Mouse (Mus musculus) hindbrain, postnatal 0 days (tissue): Measurements from ENCODE around the gene Astl. TPM values are rescaled to one million over a fixed set of nuclear protein-coding genes. Genes with fewer than 3 reads are reported as not detected.

Experiments used
- ATAC-seq: fragments of 200-750 bp; cut with Nextera tagmentation; 2 replicates; pipeline ENCODE4 v1.8.0; 2017; ENCODE audit warnings: mild to moderate bottlenecking, moderate TSS enrichment, moderate library complexity
- DNase-seq: peaks from one replicate; pipeline ENCODE4 v3.0.0-alpha.2; 2015; ENCODE audit warnings: low spot score
- H3K27ac ChIP-seq: fragments of 300-500 bp; sonication (generic); 2 replicates; pipeline ENCODE4 v1.5.1; 2014; ENCODE audit warnings: mild to moderate bottlenecking
- H3K27me3 ChIP-seq: fragments of 300-500 bp; sonication (generic); 2 replicates; pipeline ENCODE4 v1.6.1; 2014; ENCODE audit warnings: low read length, mixed read lengths; ENCODE audit not compliant: insufficient read depth
- H3K36me3 ChIP-seq: fragments of 300-500 bp; sonication (generic); 2 replicates; pipeline ENCODE4 v1.6.1; 2014; ENCODE audit warnings: low read length, mixed read lengths; ENCODE audit not compliant: insufficient read depth
- H3K4me1 ChIP-seq: fragments of 300-500 bp; sonication (generic); 2 replicates; pipeline ENCODE4 v1.6.1; 2014; ENCODE audit warnings: antibody characterized with exemption, low read length, mixed read lengths; ENCODE audit not compliant: insufficient read depth
- H3K4me2 ChIP-seq: fragments of 300-500 bp; sonication (generic); 2 replicates; pipeline ENCODE4 v1.6.1; 2014; ENCODE audit warnings: low read depth, mild to moderate bottlenecking, low read length, moderate library complexity, mixed read lengths
- H3K4me3 ChIP-seq: fragments of 300-500 bp; sonication (generic); 2 replicates; pipeline ENCODE4 v1.5.1; 2014; ENCODE audit warnings: low read length
- H3K9ac ChIP-seq: fragments of 300-500 bp; sonication (generic); replicated peaks from 2 replicates; pipeline ENCODE4 v1.6.1; 2014; ENCODE audit warnings: mild to moderate bottlenecking, low read length, moderate library complexity, mixed read lengths
- H3K9me3 ChIP-seq: fragments of 300-500 bp; sonication (generic); 2 replicates; pipeline ENCODE4 v1.6.1; 2016; ENCODE audit warnings: low read length, mixed read lengths
- CTCF ChIP-seq: IDR thresholded peaks from 2 replicates; pipeline ENCODE4 v1.5.1; 2016; ENCODE audit warnings: antibody characterized with exemption, control low read depth, low read depth
- WGBS: fragments of 180-500 bp; shearing (Covaris S2); extraction: QIAGEN DNeasy Blood & Tissue Kit; methylation state at CpG from one replicate; pipeline ENCODE4 v1.1.7; 2014; 5-methylcytosine and 5-hydroxymethylcytosine counted together
- polyA plus RNA-seq: library from polyadenylated mRNA; unstranded; fragments of >200 nt; fragmentation: Nextera tagmentation; extraction: Ambion mirVana; gene quantifications from 2 replicates; pipeline ENCODE4 v1.2.1, GENCODE M21; 2015
- total RNA-seq: library from RNA; depleted of rRNA; stranded (reverse); fragments of >200 nt; gene quantifications from 2 replicates; pipeline ENCODE4 v1.2.3, GENCODE M21; 2014

Gene Astl
- total and polyA plus RNA-seq, 2 experiments from 2014 or later: not detected

DNA sequence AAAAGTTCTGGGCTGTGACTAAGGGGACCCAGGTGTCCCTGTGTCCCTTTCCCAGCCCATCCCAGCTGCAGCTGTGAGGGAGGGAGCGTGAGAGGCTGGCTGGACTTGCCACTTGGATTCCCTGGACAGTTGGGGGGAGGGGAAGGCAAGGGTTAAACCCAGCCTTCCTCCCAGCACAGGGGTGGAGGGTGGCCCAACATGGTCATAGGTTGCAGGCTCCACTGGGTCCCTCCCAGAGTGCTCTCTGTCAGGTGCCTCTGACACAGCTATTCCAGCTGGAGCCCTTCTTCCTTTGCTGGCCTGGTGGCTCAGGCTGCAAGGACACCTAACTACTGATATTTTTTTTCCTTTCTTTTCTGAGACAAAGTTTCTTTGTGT lies 33.0 kb downstream of the Astl start:
- TF ChIP-seq CTCF: no peak
- 82% methylated on average over 1 of the region's 1 CpGs for WGBS

DNA sequence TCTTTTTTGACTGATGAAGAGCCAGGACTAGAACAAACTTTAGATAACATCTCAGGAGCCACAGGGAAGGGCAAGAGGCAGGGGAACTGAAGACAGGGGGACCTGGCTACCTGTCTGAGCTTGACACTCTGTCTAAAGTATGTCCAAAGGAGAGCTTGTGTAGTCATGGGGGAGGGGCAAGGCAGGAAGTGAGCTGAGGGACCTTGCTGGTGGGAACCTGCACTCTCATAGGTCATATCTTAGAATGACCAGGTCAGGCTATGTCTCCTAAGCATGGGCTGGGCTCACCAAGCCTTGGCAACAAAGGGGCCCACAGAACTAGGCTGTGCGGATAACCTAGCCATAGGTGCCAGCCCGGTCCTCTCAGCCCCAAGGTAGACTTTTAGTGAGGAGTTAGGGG lies 33.6 kb downstream of the Astl start:
- WGBS: 96% methylated on average over 2 of the region's 2 CpGs
- H3K9ac ChIP-seq: no peak overlapping the region
- H3K4me2 ChIP-seq: no peak overlapping the region
- H3K4me3 ChIP-seq: no peak overlapping the region
- no peak overlapping the region for H3K27ac ChIP-seq
- H3K36me3 ChIP-seq: no peaks in the 10 kb centered on the region
- no peak for TF ChIP-seq CTCF
- DNase-seq: no peak
- no peak for ATAC-seq
- no peaks in the 10 kb centered on the region for H3K9me3 ChIP-seq
- no peaks in the 10 kb centered on the region for H3K27me3 ChIP-seq
- H3K4me1 ChIP-seq: peaks cover 6% of the 10 kb centered on the region; the same call in 1 of the 2 replicates

More for the DNA sequence above, 33.0 kb downstream of the Astl start:
- no peak for DNase-seq
- Histone ChIP-seq H3K27ac (no peak overlapping the region), H3K9ac (no peak overlapping the region), H3K4me3 (no peak overlapping the region), H3K9me3 (no peaks in the 10 kb centered on the region), H3K27me3 (0 out of 2 replicates have a peak, but pooled peaks cover 2% of the 10 kb centered on the region), H3K36me3 (no peaks in the 10 kb centered on the region), H3K4me1 (peaks cover 6% of the 10 kb centered on the region; the same call in 1 of the 2 replicates), H3K4me2 (no peak overlapping the region)
- ATAC-seq: no peak

- Histone ChIP-seq H3K9ac (no peak overlapping the region), H3K4me1 (peaks cover 6% of the 10 kb centered on the region), H3K9me3 (no peaks in the 10 kb centered on the region), H3K4me2 (no peak overlapping the region), H3K27me3 (no peaks in the 10 kb centered on the region), H3K27ac (no peak overlapping the region), H3K36me3 (no peaks in the 10 kb centered on the region), H3K4me3 (no peak overlapping the region)
- ATAC-seq: no peak
- no peak for DNase-seq
- 84% methylated on average over 3 of the region's 3 CpGs for WGBS
- TF ChIP-seq CTCF: no peak
Observed at GRCm38 (mm10) chr2:127374131-127374530, 35.7 kb downstream of the Astl start.

DNA sequence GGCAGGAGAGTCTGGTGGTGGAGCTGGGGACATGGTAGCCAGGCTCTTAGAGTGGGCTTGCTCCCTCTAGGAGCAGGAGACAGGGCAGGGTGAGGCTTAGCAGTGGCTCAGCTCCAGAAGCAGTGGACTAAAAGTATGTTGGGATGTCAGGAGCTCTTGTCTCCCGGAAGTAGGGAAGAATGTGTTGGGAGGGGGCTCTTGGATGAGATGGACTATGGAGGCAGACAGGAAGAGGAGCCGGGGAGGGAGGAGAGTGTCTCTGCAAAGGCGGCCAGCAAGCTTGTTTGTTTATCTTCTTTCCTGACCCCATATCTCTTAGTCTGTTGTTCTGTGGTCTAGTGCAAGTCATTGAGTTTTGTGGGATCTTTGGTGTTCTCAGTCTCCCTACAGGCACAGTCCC lies 36.6 kb downstream of the Astl start:
- H3K27me3 ChIP-seq: no peaks in the 10 kb centered on the region
- TF ChIP-seq CTCF: no peak
- H3K4me1 ChIP-seq: peaks cover 6% of the 10 kb centered on the region
- 65% methylated on average over 3 of the region's 3 CpGs for WGBS
- H3K36me3 ChIP-seq: no peaks in the 10 kb centered on the region
- DNase-seq: no peak
- no peak overlapping the region for H3K9ac ChIP-seq
- H3K4me2 ChIP-seq: no peak overlapping the region
- H3K9me3 ChIP-seq: no peaks in the 10 kb centered on the region
- H3K27ac ChIP-seq: no peak overlapping the region
- ATAC-seq: no peak
- no peak overlapping the region for H3K4me3 ChIP-seq

DNA sequence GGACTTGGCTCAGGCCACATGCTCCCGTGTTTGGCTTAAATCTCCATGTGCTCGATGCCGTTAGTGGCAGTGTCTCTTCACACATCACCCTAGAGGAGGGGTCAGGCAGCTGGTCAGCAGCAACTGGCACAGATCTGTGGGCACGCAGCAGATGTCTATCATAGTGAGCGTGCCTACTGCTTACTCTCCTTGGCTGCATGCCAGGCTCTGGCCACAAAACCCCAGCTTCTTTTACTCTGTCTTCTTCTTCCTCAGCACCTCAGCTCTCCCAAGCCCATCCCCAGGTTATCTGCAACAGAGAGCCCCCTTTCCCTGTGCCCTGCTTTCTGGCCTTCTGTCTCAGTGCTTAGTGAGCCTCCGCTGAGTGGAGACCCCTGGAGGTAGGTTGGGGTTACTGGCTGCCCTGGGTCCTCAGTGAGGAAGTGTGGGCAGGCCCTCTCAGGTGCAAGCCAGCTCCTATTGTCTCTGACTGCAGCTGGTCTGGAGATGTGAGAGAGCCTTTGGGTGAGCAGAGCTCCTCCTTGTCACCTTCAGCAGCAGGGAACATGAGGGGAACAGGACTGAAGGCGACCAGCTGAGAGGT lies 37.4 kb downstream of the Astl start:
- Histone ChIP-seq H3K9me3 (no peaks in the 10 kb centered on the region), H3K27me3 (no peaks in the 10 kb centered on the region), H3K4me2 (no peak overlapping the region), H3K9ac (no peak overlapping the region), H3K27ac (no peak overlapping the region), H3K4me3 (no peak overlapping the region), H3K36me3 (no peaks in the 10 kb centered on the region), H3K4me1 (peaks cover 6% of the 10 kb centered on the region)
- DNase-seq (peak; percentile 20), ATAC-seq (peak; percentile 50; the same call in 1 of the 2 replicates)
- WGBS: 37% methylated on average over 7 of the region's 7 CpGs
- TF ChIP-seq CTCF: peak; percentile 61

DNA sequence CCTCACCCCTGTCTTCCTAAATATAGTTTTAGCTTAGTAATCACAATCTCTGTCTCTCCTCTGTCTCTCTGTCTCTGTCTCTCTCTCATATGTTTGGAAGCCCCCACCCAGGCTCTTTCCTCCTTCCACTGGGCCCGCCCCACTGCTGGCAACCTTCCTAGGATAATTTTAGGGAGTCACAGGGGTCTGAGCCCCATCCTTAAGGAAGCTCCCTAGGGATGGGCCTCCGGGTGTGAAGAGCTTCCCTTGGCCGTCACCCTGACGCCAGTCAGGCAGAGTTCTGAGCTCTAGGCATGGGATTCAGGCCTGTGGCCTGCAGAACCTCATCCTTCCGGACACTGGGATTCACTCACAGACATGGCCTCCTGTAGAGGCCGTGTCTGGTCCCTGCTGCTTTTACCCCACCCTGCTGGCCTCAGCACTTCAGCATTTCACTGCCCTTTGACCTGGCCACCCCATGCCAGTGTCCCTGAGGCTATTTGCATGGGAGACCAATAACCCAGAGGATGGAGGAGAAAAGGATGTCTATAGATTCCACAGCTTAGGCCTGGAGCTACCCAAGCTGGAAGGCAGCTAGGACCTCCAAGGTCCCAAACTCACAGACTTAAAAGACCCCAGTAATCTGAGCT lies 38.1 kb downstream of the Astl start:
- H3K4me2 ChIP-seq: no peak overlapping the region
- H3K27ac ChIP-seq: no peak overlapping the region
- TF ChIP-seq CTCF: no peak
- no peaks in the 10 kb centered on the region for H3K9me3 ChIP-seq
- ATAC-seq (no peak), DNase-seq (no peak)
- 86% methylated on average over 6 of the region's 6 CpGs for WGBS
- H3K36me3 ChIP-seq: no peaks in the 10 kb centered on the region
- H3K27me3 ChIP-seq: no peaks in the 10 kb centered on the region
- H3K4me3 ChIP-seq: no peak overlapping the region
- peaks cover 6% of the 10 kb centered on the region for H3K4me1 ChIP-seq
- H3K9ac ChIP-seq: no peak overlapping the region

- ATAC-seq (peak; percentile 69), DNase-seq (peak; percentile 29)
- Histone ChIP-seq H3K27ac (no peak overlapping the region), H3K4me1 (peaks cover 6% of the 10 kb centered on the region), H3K4me2 (no peak overlapping the region), H3K9me3 (no peaks in the 10 kb centered on the region), H3K4me3 (no peak overlapping the region), H3K9ac (no peak overlapping the region), H3K36me3 (no peaks in the 10 kb centered on the region), H3K27me3 (no peaks in the 10 kb centered on the region)
- WGBS: 48% methylated on average over 7 of the region's 7 CpGs
- TF ChIP-seq CTCF: no peak
Observed at GRCm38 (mm10) chr2:127377942-127378610, 39.6 kb downstream of the Astl start.
